Mouse (Mus musculus) forelimb bud, embryonic 11.5 days (tissue): ENCODE measurements around the gene Ccdc12.
A peak's percentile ranks its signal among the peaks of the same experiment; 100 is the strongest.

Experiments used
- DNase-seq: peaks from one replicate; pipeline ENCODE4 v3.0.0-alpha.2; 2012; ENCODE audit warnings: low read depth, low spot score

The Ccdc12 gene

GRCm38 (mm10) chr9:110742295-110742950 is 86.1 kb downstream of the Ccdc12 start:
- peak; percentile 43 for DNase-seq

GRCm38 (mm10) chr9:110742951-110743455 is 86.7 kb downstream of the Ccdc12 start:
- DNase-seq: peak; percentile 35

- DNase-seq: no peak
These were observed 87.4 kb downstream of the Ccdc12 start for GRCm38 (mm10) chr9:110743456-110744323.

- no peak for DNase-seq
These were observed 89.4 kb downstream of the Ccdc12 start for GRCm38 (mm10) chr9:110745752-110746151.

GRCm38 (mm10) chr9:110746238-110746637 is 89.9 kb downstream of the Ccdc12 start:
- peak; percentile 81 for DNase-seq

GRCm38 (mm10) chr9:110746961-110747360 is 90.7 kb downstream of the Ccdc12 start, which contains the start of gene Pth1r:
Gene Pth1r, minus strand, starts transcription at chr9:110747145.
- no peak for DNase-seq

GRCm38 (mm10) chr9:110748451-110748850 is 92.1 kb downstream of the Ccdc12 start:
- no peak for DNase-seq

GRCm38 (mm10) chr9:110750404-110751187 is 94.3 kb downstream of the Ccdc12 start:
- DNase-seq: peak; percentile 65

GRCm38 (mm10) chr9:110751412-110751811 is 95.1 kb downstream of the Ccdc12 start:
- DNase-seq: no peak

GRCm38 (mm10) chr9:110752917-110753435 is 96.7 kb downstream of the Ccdc12 start:
- no peak for DNase-seq

- no peak for DNase-seq
These were observed 97.5 kb downstream of the Ccdc12 start for GRCm38 (mm10) chr9:110753773-110754172.

GRCm38 (mm10) chr9:110757816-110758215 is 101.5 kb downstream of the Ccdc12 start:
- DNase-seq: no peak

- no peak for DNase-seq
These were observed 102.3 kb downstream of the Ccdc12 start for GRCm38 (mm10) chr9:110758605-110759004.

GRCm38 (mm10) chr9:110759265-110759664 is 103.0 kb downstream of the Ccdc12 start:
- peak; percentile 52 for DNase-seq

- DNase-seq: no peak
These were observed 104.6 kb downstream of the Ccdc12 start for GRCm38 (mm10) chr9:110760886-110761285.
